Mouse (Mus musculus) testis, adult 2 months (tissue): ENCODE results near the gene Rap1gap. TPM values are rescaled to one million over a fixed set of nuclear protein-coding genes. Genes with fewer than 3 reads are reported as not detected.

Source experiments
- H3K27ac ChIP-seq: fragments of 200-500 bp; 2 replicates; pipeline ENCODE4 v1.5.1; 2012; ENCODE audit warnings: low read depth, low read length; ENCODE audit not compliant: control insufficient read depth, insufficient read depth
- H3K27me3 ChIP-seq: fragments of 200-500 bp; 2 replicates; pipeline ENCODE4 v1.6.1; 2012; ENCODE audit warnings: mild to moderate bottlenecking, low read length, moderate library complexity; ENCODE audit not compliant: control insufficient read depth, insufficient read depth
- H3K36me3 ChIP-seq: fragments of 200-500 bp; 2 replicates; pipeline ENCODE4 v1.6.1; 2012; ENCODE audit warnings: mild to moderate bottlenecking, low read length; ENCODE audit not compliant: control insufficient read depth, insufficient read depth
- H3K4me1 ChIP-seq: fragments of 200-500 bp; 2 replicates; pipeline ENCODE4 v1.6.1; 2012; ENCODE audit warnings: low read length; ENCODE audit not compliant: control insufficient read depth, insufficient read depth
- H3K4me3 ChIP-seq: fragments of 200-500 bp; 2 replicates; pipeline ENCODE4 v1.5.1; 2012; ENCODE audit warnings: low read depth, mild to moderate bottlenecking, low read length, moderate library complexity, mixed read lengths; ENCODE audit not compliant: control insufficient read depth
- CTCF ChIP-seq: fragments of 200-500 bp; IDR thresholded peaks from 2 replicates; pipeline ENCODE4 v1.5.1; 2012; ENCODE audit warnings: low read depth, mild to moderate bottlenecking, inconsistent platforms, low read length, moderate library complexity; ENCODE audit not compliant: control insufficient read depth, insufficient read depth, insufficient replicate concordance
- POLR2A ChIP-seq: fragments of 200-500 bp; IDR thresholded peaks from 2 replicates; pipeline ENCODE4 v1.6.1; 2012; ENCODE audit warnings: low read depth, mild to moderate bottlenecking, inconsistent platforms, low read length, moderate library complexity; ENCODE audit not compliant: control insufficient read depth
- polyA plus RNA-seq: library from polyadenylated mRNA; depleted of rRNA; stranded (reverse); fragments of >200 nt; gene quantifications from 2 replicates; pipeline ENCODE4 v1.2.3, GENCODE M21; 2012

Gene Rap1gap
- polyA plus RNA-seq, 1 experiment = 20.8 TPM

DNA sequence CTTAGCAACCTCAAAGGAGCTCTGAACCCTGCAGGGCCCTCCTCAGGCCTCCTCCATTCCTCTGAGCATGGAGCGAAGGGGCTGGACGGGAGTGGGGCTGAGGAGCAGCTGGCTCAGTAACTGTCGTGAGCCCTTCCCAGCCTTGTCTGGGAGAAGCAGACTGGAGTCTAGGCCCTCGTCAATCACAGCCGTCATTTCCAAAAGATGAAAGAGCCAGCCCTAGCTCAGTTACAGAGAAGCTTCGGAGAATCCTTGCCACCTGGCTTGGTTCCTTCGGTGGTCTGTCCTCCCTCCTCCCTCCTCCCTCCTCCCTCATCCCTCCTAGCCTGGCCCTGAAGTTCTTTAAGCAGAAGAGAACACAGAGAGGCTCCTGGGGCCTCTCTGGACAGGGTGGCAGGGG lies 16.2 kb downstream of the Rap1gap start:
- no peaks in the 10 kb centered on the region for H3K36me3 ChIP-seq
- no peak overlapping the region for H3K27ac ChIP-seq
- H3K4me1 ChIP-seq = peaks cover 14% of the 10 kb centered on the region
- TF ChIP-seq CTCF = no peak
- no peak for TF ChIP-seq POLR2A
- no peak overlapping the region for H3K4me3 ChIP-seq
- H3K27me3 ChIP-seq = no peaks in the 10 kb centered on the region

DNA sequence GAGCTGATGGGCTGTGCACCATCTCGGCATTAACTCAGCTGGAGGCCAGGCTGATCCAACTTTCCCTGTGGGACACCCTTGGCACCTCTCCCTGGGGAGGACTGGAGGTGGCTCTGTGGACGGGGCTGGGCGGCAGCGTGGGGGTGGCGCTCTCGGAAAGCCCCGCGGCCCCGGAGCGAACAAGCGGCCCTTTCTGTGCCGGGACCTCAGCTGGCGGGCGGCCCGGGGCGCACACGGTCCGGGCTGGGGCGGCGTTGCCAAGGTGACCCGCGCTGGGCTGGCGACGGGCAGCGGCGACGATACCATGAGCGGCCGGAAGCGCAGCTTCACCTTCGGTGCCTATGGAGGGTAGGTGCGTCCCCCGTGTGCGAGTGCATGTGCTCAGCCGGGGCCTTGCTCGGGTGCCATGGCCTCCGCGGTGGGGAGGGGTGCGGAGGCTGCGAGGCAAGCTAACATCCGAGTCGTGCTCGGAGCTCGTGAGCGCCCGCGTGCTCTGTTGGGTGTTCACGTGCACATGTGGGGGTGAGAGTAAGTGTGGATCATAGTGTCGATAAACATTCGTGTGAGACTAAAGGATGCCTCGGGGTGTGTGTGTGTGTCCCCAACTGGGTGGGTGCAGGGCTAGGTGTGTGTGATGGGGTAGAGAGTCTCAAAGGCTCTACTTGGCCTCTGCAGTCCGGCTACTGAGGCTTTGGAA lies 17.0 kb downstream of the Rap1gap start:
- peak overlapping the region; percentile 77 for H3K4me3 ChIP-seq
- H3K4me1 ChIP-seq = peaks cover 14% of the 10 kb centered on the region
- no peaks in the 10 kb centered on the region for H3K27me3 ChIP-seq
- TF ChIP-seq CTCF (no peak), POLR2A (no peak)
- H3K27ac ChIP-seq = no peak overlapping the region
- H3K36me3 ChIP-seq = no peaks in the 10 kb centered on the region

DNA sequence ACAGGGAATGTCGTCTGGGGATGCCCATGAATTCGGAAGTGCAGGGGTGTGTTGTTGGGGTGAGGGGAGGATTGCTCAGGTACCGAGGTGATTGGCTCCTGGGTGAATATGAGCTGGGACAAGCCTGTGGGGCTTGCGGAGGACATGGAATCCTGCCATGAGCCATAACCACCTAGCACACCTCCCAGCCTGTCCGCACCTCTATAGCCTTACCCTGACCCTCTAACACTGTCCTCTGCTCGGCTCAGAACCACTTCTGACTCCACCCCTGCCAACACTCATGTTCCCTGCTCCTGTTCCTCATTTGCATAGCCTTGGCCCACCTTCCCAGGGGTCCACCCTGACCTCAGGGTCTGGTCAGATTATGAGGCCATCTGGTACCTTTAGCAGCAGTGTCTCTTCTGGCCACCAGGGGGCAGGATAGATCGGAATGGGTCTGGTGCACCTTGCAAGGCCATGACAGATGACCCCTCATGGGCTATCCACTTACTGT lies 18.5 kb downstream of the Rap1gap start:
- peak; percentile 85 for TF ChIP-seq CTCF
- TF ChIP-seq POLR2A = no peak
- H3K27me3 ChIP-seq = no peaks in the 10 kb centered on the region
- H3K27ac ChIP-seq = no peak overlapping the region

DNA sequence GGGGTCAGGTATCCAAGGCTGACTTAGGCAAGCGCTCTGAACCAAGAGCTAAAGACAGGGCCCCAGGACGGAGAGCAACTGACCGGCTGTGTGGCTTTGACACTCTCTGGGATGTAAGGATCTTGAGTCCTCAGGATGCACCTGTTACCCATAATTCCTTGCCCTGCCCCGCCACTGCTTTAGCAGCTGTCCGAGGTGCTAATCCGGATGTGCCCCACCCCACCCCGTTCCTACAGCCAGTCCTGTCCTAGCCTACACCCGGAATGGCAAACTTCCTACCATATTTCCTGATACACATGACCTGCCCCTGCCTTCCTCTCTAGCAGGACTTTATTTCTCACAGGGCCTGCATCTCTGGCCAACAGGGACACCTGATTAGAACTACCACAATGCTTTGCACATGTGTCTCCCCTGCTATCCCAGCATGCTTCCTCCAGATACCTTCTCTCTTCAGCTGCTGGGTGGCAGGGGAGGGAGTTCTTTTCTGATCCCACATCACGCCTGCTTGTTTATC lies 20.4 kb downstream of the Rap1gap start:
- Histone ChIP-seq H3K4me3 (no peak overlapping the region), H3K27me3 (no peaks in the 10 kb centered on the region), H3K27ac (no peak overlapping the region), H3K36me3 (no peaks in the 10 kb centered on the region), H3K4me1 (peaks cover 22% of the 10 kb centered on the region)
- TF ChIP-seq POLR2A (no peak), CTCF (no peak)

More for the DNA sequence above, 18.5 kb downstream of the Rap1gap start:
- Histone ChIP-seq H3K36me3 (no peaks in the 10 kb centered on the region), H3K4me3 (no peak overlapping the region), H3K4me1 (peaks cover 14% of the 10 kb centered on the region)

DNA sequence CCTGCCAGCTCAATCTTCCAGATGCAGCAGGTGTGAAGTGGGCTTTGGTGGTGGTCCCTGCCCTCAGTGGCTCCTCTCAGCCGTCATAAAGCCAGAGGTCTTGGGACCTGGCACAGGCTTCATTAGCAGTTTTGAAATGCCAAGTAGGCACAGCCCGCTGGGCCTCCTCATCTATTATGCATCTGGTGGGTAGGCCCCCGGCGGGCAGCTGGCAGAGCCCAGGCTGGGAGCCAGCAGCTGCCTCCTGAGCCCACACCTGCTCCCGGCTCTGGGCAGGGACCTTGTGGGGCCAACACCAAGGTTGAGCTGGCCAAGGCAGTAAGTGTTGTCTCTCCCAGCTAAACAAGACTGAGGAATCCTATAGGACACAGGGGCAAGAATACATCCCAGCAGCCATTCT lies 21.8 kb downstream of the Rap1gap start:
- Histone ChIP-seq H3K4me3 (no peak overlapping the region), H3K36me3 (no peaks in the 10 kb centered on the region), H3K4me1 (peaks cover 21% of the 10 kb centered on the region), H3K27me3 (no peaks in the 10 kb centered on the region), H3K27ac (no peak overlapping the region)
- no peak for TF ChIP-seq POLR2A
- TF ChIP-seq CTCF = no peak

DNA sequence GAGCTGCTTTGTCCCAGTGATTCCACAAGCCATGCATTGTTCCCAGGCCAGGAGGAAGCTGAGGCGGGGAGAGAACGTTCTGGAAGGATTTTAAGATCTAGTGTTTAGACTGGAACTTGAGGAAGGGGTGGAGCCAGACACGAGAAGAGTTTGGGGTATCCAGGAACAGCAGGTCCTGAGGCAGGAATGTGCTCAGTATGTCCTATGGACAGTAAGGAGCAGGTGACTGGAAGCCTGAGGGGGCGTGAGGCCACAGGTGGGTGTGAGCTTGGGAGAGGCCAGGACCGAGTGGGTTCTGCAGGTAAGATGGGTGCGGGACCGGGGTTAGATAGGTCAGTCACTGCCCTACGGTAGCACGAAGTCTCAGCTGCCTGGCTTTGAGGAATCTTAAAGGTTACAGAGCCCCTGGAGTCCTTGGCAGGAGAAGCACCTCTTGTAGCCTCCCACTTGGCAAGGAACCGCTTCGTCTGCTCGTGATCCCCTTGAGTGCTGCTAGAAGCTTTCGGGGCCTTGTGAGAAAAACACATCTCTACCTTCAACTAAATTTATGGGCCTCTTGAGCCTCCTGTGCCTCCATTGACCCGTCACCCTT lies 22.8 kb downstream of the Rap1gap start:
- no peak overlapping the region for H3K27ac ChIP-seq
- no peak for TF ChIP-seq CTCF
- TF ChIP-seq POLR2A = no peak
- H3K36me3 ChIP-seq = no peaks in the 10 kb centered on the region
- H3K4me3 ChIP-seq = no peak overlapping the region
- H3K4me1 ChIP-seq = peaks cover 12% of the 10 kb centered on the region
- no peaks in the 10 kb centered on the region for H3K27me3 ChIP-seq

DNA sequence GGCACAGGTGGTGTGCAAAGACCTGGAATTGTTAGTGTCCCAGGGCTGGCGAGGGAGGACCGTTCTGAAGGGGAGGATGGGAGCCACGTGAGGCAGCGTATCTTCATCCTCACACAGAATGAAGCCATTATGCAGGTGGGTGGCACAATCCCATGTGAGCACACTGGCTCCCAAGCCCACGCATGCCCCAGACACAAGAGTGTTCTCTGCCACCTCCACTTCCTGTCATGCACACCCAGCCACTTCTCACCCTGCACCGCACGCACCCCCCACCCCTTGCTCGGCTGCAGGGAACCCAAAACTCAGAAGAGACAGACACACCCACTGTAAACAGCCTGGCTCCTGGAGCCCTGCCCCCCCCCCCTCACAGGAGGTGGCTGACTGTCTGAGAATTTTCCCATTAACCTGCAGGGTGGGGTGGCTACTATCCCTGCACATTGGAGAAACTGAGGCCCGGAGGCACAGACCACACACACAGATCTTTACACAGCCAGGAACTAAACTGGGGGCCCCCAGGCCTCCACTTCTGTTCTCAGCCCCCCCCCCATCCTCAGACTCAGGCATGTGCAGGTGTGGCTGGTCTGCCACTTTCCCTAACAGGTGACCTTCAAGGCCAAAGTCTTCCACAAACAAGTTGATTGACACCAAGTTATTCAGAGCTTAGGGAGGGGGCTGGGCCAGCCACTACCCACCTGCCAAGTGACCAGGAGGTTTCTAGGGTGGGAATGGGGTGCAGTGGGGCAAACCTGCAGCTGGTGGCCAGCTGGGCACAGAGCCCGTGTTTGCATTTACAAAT lies 27.8 kb downstream of the Rap1gap start:
- Histone ChIP-seq H3K27ac (no peak overlapping the region), H3K36me3 (no peaks in the 10 kb centered on the region), H3K4me1 (peaks cover 12% of the 10 kb centered on the region), H3K27me3 (no peaks in the 10 kb centered on the region), H3K4me3 (no peak overlapping the region)
- no peak for TF ChIP-seq POLR2A
- TF ChIP-seq CTCF = no peak; the same call in 1 of the 2 replicates
